Mouse (Mus musculus) embryonic facial prominence, embryonic 14.5 days (tissue): ENCODE results near the gene Emilin3. TPM values are rescaled to one million over a fixed set of nuclear protein-coding genes. Genes with fewer than 3 reads are reported as not detected.
"Not testable (repeated sequence)": the region's sequence is repeated elsewhere in the genome, so short reads cannot be mapped to it uniquely, and the experiment has no call there.

Experiments
- ATAC-seq: fragments of 200-750 bp; cut with Nextera tagmentation; 2 replicates; pipeline ENCODE4 v1.8.0; 2017; ENCODE audit warnings: low read depth, moderate number of reproducible peaks, moderate TSS enrichment
- DNase-seq: peaks from one replicate; pipeline ENCODE4 v3.0.0-alpha.2; 2015; ENCODE audit warnings: low spot score
- H3K27ac ChIP-seq: fragments of 300-500 bp; sonication (generic); replicated peaks from 2 replicates; pipeline ENCODE4 v1.5.1; 2014; ENCODE audit warnings: low read depth, mild to moderate bottlenecking, low read length, moderate library complexity
- H3K27me3 ChIP-seq: fragments of 300-500 bp; sonication (generic); replicated peaks from 2 replicates; pipeline ENCODE4 v1.6.1; 2014; ENCODE audit warnings: low read length; ENCODE audit not compliant: control insufficient read depth, insufficient read depth
- H3K36me3 ChIP-seq: fragments of 300-500 bp; sonication (generic); 2 replicates; pipeline ENCODE4 v1.6.1; 2014; ENCODE audit warnings: low read length, mixed read lengths; ENCODE audit not compliant: control insufficient read depth, insufficient read depth
- H3K4me1 ChIP-seq: fragments of 300-500 bp; sonication (generic); 2 replicates; pipeline ENCODE4 v1.6.1; 2014; ENCODE audit warnings: antibody characterized with exemption, low read length; ENCODE audit not compliant: control insufficient read depth, insufficient read depth
- H3K4me2 ChIP-seq: fragments of 300-500 bp; sonication (generic); 2 replicates; pipeline ENCODE4 v1.6.1; 2014; ENCODE audit warnings: low read depth, mild to moderate bottlenecking, low read length, moderate library complexity, mixed read lengths
- H3K4me3 ChIP-seq: fragments of 300-500 bp; sonication (generic); 2 replicates; pipeline ENCODE4 v1.5.1; 2014; ENCODE audit warnings: low read depth, mild to moderate bottlenecking, low read length
- H3K9ac ChIP-seq: fragments of 300-500 bp; sonication (generic); 2 replicates; pipeline ENCODE4 v1.6.1; 2014; ENCODE audit warnings: low read depth, mild to moderate bottlenecking, low read length, moderate library complexity, mixed read lengths
- H3K9me3 ChIP-seq: fragments of 300-500 bp; sonication (generic); 2 replicates; pipeline ENCODE4 v1.6.1; 2016; ENCODE audit warnings: low read length; ENCODE audit not compliant: control insufficient read depth
- WGBS: fragments of 180-500 bp; shearing (Covaris S2); extraction: QIAGEN DNeasy Blood & Tissue Kit; methylation state at CpG from one replicate; pipeline ENCODE4 v1.1.7; 2014; 5-methylcytosine and 5-hydroxymethylcytosine counted together
- polyA plus RNA-seq: library from polyadenylated mRNA; unstranded; fragments of >200 nt; fragmentation: Nextera tagmentation; extraction: Ambion mirVana; gene quantifications from 2 replicates; pipeline ENCODE4 v1.2.1, GENCODE M21; 2014

Gene Emilin3
- 21.6 and 26.0 TPM in 2 replicates for polyA plus RNA-seq

- Histone ChIP-seq H3K27ac (peak within 1 kb of the TSS; percentile 67), H3K4me2 (peak within 1 kb of the TSS; percentile 91), H3K27me3 (peaks cover 23% of the 10 kb centered on the region), H3K4me3 (peak within 1 kb of the TSS; percentile 63), H3K9me3 (no peaks in the 10 kb centered on the region), H3K9ac (peak within 1 kb of the TSS; percentile 75), H3K36me3 (peaks cover 19% of the 10 kb centered on the region), H3K4me1 (peaks cover 17% of the 10 kb centered on the region)
- peak; percentile 81 for DNase-seq
- 15% methylated on average over 2 of the region's 46 CpGs for WGBS
- ATAC-seq: peak; percentile 76
These were observed at the start of gene Emilin3 for GRCm38 (mm10) chr2:160912231-160912671. Emilin3 (minus strand) TSS chr2:160912328.

GRCm38 (mm10) chr2:160960956-160961646 is 49.0 kb upstream of the Emilin3 start:
- H3K4me3 ChIP-seq: no peak overlapping the region
- DNase-seq: no peak
- no peaks in the 10 kb centered on the region for H3K27me3 ChIP-seq
- no peak overlapping the region for H3K9ac ChIP-seq
- ATAC-seq: no peak
- no peaks in the 10 kb centered on the region for H3K4me1 ChIP-seq
- no peak overlapping the region for H3K4me2 ChIP-seq
- H3K36me3 ChIP-seq: peaks cover 88% of the 10 kb centered on the region
- no peak overlapping the region for H3K27ac ChIP-seq
- 91% methylated on average over 6 of the region's 6 CpGs for WGBS
- H3K9me3 ChIP-seq: no peaks in the 10 kb centered on the region

- Histone ChIP-seq H3K36me3 (peaks cover 88% of the 10 kb centered on the region), H3K4me2 (no peak overlapping the region), H3K27me3 (no peaks in the 10 kb centered on the region), H3K9ac (no peak overlapping the region), H3K4me1 (no peaks in the 10 kb centered on the region), H3K27ac (no peak overlapping the region), H3K9me3 (no peaks in the 10 kb centered on the region), H3K4me3 (no peak overlapping the region)
- WGBS: 90% methylated on average over 5 of the region's 5 CpGs
- no peak for DNase-seq
- no peak for ATAC-seq
These were observed 47.8 kb upstream of the Emilin3 start for GRCm38 (mm10) chr2:160959901-160960300.

- Histone ChIP-seq H3K27ac (no peak overlapping the region), H3K4me1 (no peaks in the 10 kb centered on the region), H3K9ac (no peak overlapping the region), H3K27me3 (no peaks in the 10 kb centered on the region), H3K36me3 (peaks cover 88% of the 10 kb centered on the region), H3K4me3 (no peak overlapping the region), H3K9me3 (no peaks in the 10 kb centered on the region), H3K4me2 (no peak overlapping the region)
- no peak for DNase-seq
- WGBS: 86% methylated on average over 5 of the region's 5 CpGs
- ATAC-seq: no peak
These were observed 46.6 kb upstream of the Emilin3 start for GRCm38 (mm10) chr2:160958737-160959136.

GRCm38 (mm10) chr2:160957801-160958200 is 45.7 kb upstream of the Emilin3 start:
- H3K9me3 ChIP-seq, H3K27ac ChIP-seq, H3K4me2 ChIP-seq, ATAC-seq, H3K9ac ChIP-seq, H3K4me3 ChIP-seq, H3K27me3 ChIP-seq, H3K4me1 ChIP-seq, DNase-seq: not testable (repeated sequence)
- H3K36me3 ChIP-seq: peaks cover 88% of the 10 kb centered on the region

- not testable (repeated sequence) for ATAC-seq, H3K4me2 ChIP-seq, H3K4me1 ChIP-seq, H3K27me3 ChIP-seq, H3K9me3 ChIP-seq, H3K9ac ChIP-seq, DNase-seq, H3K27ac ChIP-seq, H3K4me3 ChIP-seq
- peaks cover 88% of the 10 kb centered on the region for H3K36me3 ChIP-seq
These were observed 45.2 kb upstream of the Emilin3 start for GRCm38 (mm10) chr2:160957307-160957706.

- peaks cover 87% of the 10 kb centered on the region for H3K36me3 ChIP-seq
- H3K27me3 ChIP-seq: no peaks in the 10 kb centered on the region
- ATAC-seq (0 out of 2 replicates have a peak, but pooled peaks have one; percentile 35), DNase-seq (peak; percentile 82)
- no peak overlapping the region for H3K9ac ChIP-seq
- H3K4me2 ChIP-seq: no peak overlapping the region
- H3K9me3 ChIP-seq: no peaks in the 10 kb centered on the region
- H3K4me1 ChIP-seq: no peaks in the 10 kb centered on the region
- H3K4me3 ChIP-seq: no peak overlapping the region
- no peak overlapping the region for H3K27ac ChIP-seq
- 61% methylated on average over 7 of the region's 7 CpGs for WGBS
These were observed 43.2 kb upstream of the Emilin3 start for GRCm38 (mm10) chr2:160955331-160955730.

- no peaks in the 10 kb centered on the region for H3K4me1 ChIP-seq
- WGBS: 93% methylated on average over 3 of the region's 3 CpGs
- no peak overlapping the region for H3K9ac ChIP-seq
- no peaks in the 10 kb centered on the region for H3K27me3 ChIP-seq
- H3K36me3 ChIP-seq: peaks cover 87% of the 10 kb centered on the region
- no peak overlapping the region for H3K4me2 ChIP-seq
- no peak for ATAC-seq
- DNase-seq: no peak
- H3K9me3 ChIP-seq: no peaks in the 10 kb centered on the region
- H3K27ac ChIP-seq: no peak overlapping the region
- H3K4me3 ChIP-seq: no peak overlapping the region
These were observed 42.4 kb upstream of the Emilin3 start for GRCm38 (mm10) chr2:160954541-160954940.
